Mouse (Mus musculus) lung, adult 2 months (tissue): ENCODE results near the gene Myh11.

Experiments
- CTCF ChIP-seq: fragments of 200-500 bp; IDR thresholded peaks from 2 replicates; pipeline ENCODE4 v1.5.1; 2011; ENCODE audit warnings: mild to moderate bottlenecking, low read length, control low read depth; ENCODE audit not compliant: insufficient read depth
- POLR2A ChIP-seq: fragments of 200-500 bp; IDR thresholded peaks from 2 replicates; pipeline ENCODE4 v1.6.1; 2011; ENCODE audit warnings: low read depth, mild to moderate bottlenecking, control low read depth, low read length, borderline replicate concordance; ENCODE audit errors: extremely low read depth

DNA sequence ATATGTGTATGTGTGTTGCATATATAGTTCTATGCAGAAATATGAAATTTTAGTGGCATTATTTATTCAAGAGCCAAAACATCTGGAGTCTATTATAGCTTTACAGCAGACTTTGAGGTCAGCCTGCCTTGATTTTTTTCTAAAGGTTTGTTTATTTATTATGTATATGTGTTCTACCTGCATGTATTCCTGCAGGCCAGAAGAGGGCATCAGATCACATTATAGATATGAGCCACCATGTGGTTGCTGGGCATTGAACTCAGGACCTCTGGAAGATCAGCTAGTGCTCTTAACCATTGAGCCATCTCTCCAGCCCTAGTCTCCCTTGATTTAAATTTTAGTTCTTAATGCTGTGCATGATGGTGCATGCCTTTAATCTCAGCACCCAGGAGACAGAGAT lies 143.5 kb downstream of the Myh11 start:
- no peak for TF ChIP-seq CTCF
- no peak for TF ChIP-seq POLR2A
